Mouse (Mus musculus): ENCODE data around the gene Vegfc. TPM values are rescaled to one million over a fixed set of nuclear protein-coding genes. Genes with fewer than 3 reads are reported as not detected.

Vegfc gene
- polyA plus RNA-seq, 1 experiment, result 2.3 TPM

DNA sequence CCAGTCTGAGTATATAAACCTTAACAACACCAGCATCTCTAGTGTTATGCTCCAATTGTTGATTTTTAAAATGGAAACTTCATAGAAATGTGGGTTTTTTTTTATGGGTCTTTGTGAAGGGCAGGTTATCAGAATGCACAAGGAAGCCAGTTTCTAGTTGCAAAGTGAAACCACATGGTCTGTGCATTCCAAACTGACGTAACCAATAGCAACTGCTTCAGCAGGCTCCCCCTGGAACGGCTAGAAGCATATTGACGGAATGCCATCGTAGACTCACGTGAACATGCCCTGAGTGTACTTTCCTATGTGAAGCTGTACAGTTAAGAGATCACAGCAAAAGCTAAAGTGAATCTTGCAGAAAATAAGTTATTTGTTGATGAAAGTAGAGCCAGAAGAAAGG, 86.1 kb downstream of the Vegfc start:
- H3K27ac ChIP-seq (ENCODE audit: insufficient read depth, low read depth, low read length), result no peak overlapping the region
- H3K4me1 ChIP-seq (ENCODE audit: control insufficient read depth, insufficient read depth, low read length), result no peaks in the 10 kb centered on the region
- no peak for TF ChIP-seq POLR2A (IDR thresholded peaks at IDR 0.05; ENCODE audit: low read depth, low read length)
- TF ChIP-seq CTCF (conservative IDR thresholded peaks at IDR 0.05; ENCODE audit: insufficient read depth, insufficient read length, low read depth, low read length), result no peak
- H3K36me3 ChIP-seq (ENCODE audit: control insufficient read depth, insufficient read depth, low read length), result no peaks in the 10 kb centered on the region
- no peak for DNase-seq
- 38% methylated on average over 5 of the region's 5 CpGs for WGBS
- H3K4me3 ChIP-seq (ENCODE audit: insufficient read depth, low read depth, low read length), result no peak overlapping the region
- no peaks in the 10 kb centered on the region for H3K27me3 ChIP-seq (replicated peaks; ENCODE audit: control insufficient read depth, insufficient read depth, low read length)

- no peak for DNase-seq
- H3K27me3 ChIP-seq (replicated peaks; ENCODE audit: control insufficient read depth, insufficient read depth, low read length), result no peaks in the 10 kb centered on the region
- no peaks in the 10 kb centered on the region for H3K36me3 ChIP-seq (ENCODE audit: control insufficient read depth, insufficient read depth, low read length)
- H3K4me3 ChIP-seq (ENCODE audit: insufficient read depth, low read depth, low read length), result no peak overlapping the region
- no peak for TF ChIP-seq POLR2A (IDR thresholded peaks at IDR 0.05; ENCODE audit: low read depth, low read length)
- no peak for TF ChIP-seq CTCF (conservative IDR thresholded peaks at IDR 0.05; ENCODE audit: insufficient read depth, insufficient read length, low read depth, low read length)
- no peak overlapping the region for H3K27ac ChIP-seq (ENCODE audit: insufficient read depth, low read depth, low read length)
- no peaks in the 10 kb centered on the region for H3K4me1 ChIP-seq (ENCODE audit: control insufficient read depth, insufficient read depth, low read length)
- 69% methylated on average over 2 of the region's 2 CpGs for WGBS
These were observed 107.9 kb downstream of the Vegfc start for GRCm38 (mm10) chr8:54185336-54185735.

DNA sequence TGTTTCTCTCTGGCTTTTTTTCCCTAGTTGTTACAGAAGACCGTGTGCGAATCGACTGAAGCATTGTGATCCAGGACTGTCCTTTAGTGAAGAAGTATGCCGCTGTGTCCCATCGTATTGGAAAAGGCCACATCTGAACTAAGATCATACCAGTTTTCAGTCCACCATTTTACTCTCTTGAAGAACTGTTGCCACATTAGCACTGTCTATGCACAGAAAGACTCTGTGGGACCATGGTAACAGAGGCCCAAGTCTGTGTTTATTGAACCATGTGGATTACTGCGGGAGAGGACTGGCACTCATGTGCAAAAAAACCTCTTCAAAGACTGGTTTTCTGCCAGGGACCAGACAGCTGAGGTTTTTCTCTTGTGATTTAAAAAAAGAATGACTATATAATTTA, 108.5 kb downstream of the Vegfc start:
- H3K27ac ChIP-seq (ENCODE audit: insufficient read depth, low read depth, low read length), result no peak overlapping the region
- H3K4me3 ChIP-seq (ENCODE audit: insufficient read depth, low read depth, low read length), result no peak overlapping the region
- 83% methylated on average over 6 of the region's 6 CpGs for WGBS
- DNase-seq, result no peak
- no peaks in the 10 kb centered on the region for H3K36me3 ChIP-seq (ENCODE audit: control insufficient read depth, insufficient read depth, low read length)
- no peaks in the 10 kb centered on the region for H3K4me1 ChIP-seq (ENCODE audit: control insufficient read depth, insufficient read depth, low read length)
- TF ChIP-seq CTCF (conservative IDR thresholded peaks at IDR 0.05; ENCODE audit: insufficient read depth, insufficient read length, low read depth, low read length) (no peak), POLR2A (IDR thresholded peaks at IDR 0.05; ENCODE audit: low read depth, low read length) (no peak)
- no peaks in the 10 kb centered on the region for H3K27me3 ChIP-seq (replicated peaks; ENCODE audit: control insufficient read depth, insufficient read depth, low read length)

GRCm38 (mm10) chr8:54216250-54216649, 138.8 kb downstream of the Vegfc start:
- H3K36me3 ChIP-seq (ENCODE audit: control insufficient read depth, insufficient read depth, low read length), result no peaks in the 10 kb centered on the region
- no peaks in the 10 kb centered on the region for H3K4me1 ChIP-seq (ENCODE audit: control insufficient read depth, insufficient read depth, low read length)
- WGBS, result 89% methylated on average over 2 of the region's 2 CpGs
- H3K27ac ChIP-seq (ENCODE audit: insufficient read depth, low read depth, low read length), result no peak overlapping the region
- no peaks in the 10 kb centered on the region for H3K27me3 ChIP-seq (replicated peaks; ENCODE audit: control insufficient read depth, insufficient read depth, low read length)
- no peak overlapping the region for H3K4me3 ChIP-seq (ENCODE audit: insufficient read depth, low read depth, low read length)
- TF ChIP-seq POLR2A (IDR thresholded peaks at IDR 0.05; ENCODE audit: low read depth, low read length), result no peak
- no peak for DNase-seq

DNA sequence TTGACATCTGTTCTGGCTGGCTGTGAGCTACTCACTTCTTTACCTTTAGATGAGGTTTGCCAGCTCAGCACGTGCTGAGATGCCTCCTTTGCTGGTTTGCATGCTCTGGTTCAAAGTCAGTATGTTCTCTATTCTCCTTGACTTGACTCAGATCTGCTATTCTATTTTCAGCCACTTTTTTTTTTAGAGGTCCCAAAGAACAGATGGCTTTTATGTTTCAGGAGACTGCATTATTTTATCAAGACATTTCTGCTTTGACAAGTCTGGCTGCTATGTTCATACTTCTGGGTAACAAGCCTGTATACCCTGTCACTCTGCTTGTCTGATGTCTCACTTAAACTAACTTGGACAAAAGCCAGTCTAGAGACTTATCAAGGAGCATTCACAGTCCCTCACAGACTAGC, 151.4 kb downstream of the Vegfc start:
- no peaks in the 10 kb centered on the region for H3K4me1 ChIP-seq (ENCODE audit: control insufficient read depth, insufficient read depth, low read length)
- no peak overlapping the region for H3K27ac ChIP-seq (ENCODE audit: insufficient read depth, low read depth, low read length)
- 61% methylated on average over 1 of the region's 1 CpGs for WGBS
- DNase-seq, result no peak
- no peaks in the 10 kb centered on the region for H3K27me3 ChIP-seq (replicated peaks; ENCODE audit: control insufficient read depth, insufficient read depth, low read length)
- TF ChIP-seq POLR2A (IDR thresholded peaks at IDR 0.05; ENCODE audit: low read depth, low read length) (no peak), CTCF (conservative IDR thresholded peaks at IDR 0.05; ENCODE audit: insufficient read depth, insufficient read length, low read depth, low read length) (no peak)
- no peak overlapping the region for H3K4me3 ChIP-seq (ENCODE audit: insufficient read depth, low read depth, low read length)
- no peaks in the 10 kb centered on the region for H3K36me3 ChIP-seq (ENCODE audit: control insufficient read depth, insufficient read depth, low read length)

DNA sequence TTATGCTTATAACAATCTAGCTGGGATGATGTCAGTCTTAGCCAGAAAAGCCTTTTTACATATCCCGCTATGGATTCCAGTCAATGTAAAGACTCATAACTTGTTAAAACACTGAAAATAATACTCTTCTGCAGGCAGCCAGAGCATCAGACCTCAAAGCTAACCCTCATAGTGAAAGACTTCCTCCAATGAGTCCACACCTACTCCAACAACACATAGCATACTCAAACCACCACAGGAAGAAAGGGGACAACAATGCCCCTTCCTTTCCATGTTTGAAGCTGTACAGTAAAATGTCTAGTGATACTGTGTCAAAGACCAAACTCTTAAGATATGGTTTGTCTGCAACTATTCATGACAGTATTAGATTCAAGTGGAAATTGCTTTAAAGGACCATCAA, 153.2 kb downstream of the Vegfc start:
- no peaks in the 10 kb centered on the region for H3K36me3 ChIP-seq (ENCODE audit: control insufficient read depth, insufficient read depth, low read length)
- no peak overlapping the region for H3K27ac ChIP-seq (ENCODE audit: insufficient read depth, low read depth, low read length)
- H3K4me3 ChIP-seq (ENCODE audit: insufficient read depth, low read depth, low read length), result no peak overlapping the region
- 98% methylated on average over 1 of the region's 1 CpGs for WGBS
- DNase-seq, result no peak
- H3K27me3 ChIP-seq (replicated peaks; ENCODE audit: control insufficient read depth, insufficient read depth, low read length), result no peaks in the 10 kb centered on the region
- no peaks in the 10 kb centered on the region for H3K4me1 ChIP-seq (ENCODE audit: control insufficient read depth, insufficient read depth, low read length)
- TF ChIP-seq POLR2A (IDR thresholded peaks at IDR 0.05; ENCODE audit: low read depth, low read length) (no peak), CTCF (conservative IDR thresholded peaks at IDR 0.05; ENCODE audit: insufficient read depth, insufficient read length, low read depth, low read length) (no peak)

DNA sequence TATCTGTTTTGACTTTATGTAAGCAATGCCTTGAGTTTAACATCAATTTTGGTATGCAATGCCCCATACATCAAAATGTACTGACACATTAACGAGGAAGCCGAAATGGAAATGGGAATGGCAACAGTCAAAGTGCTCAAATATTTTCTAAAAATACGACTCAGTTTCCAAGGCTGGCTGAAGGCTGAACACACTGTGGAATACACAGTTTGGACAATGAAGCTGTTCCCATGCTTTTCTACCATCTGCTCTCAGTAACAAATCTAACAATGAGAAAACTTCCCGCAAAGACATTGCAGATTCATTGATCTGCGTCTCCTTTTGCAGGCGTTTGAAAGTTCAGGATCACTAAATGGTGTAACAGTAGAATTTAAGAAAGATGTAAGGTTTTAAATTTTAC, 155.9 kb downstream of the Vegfc start:
- WGBS, result 77% methylated on average over 6 of the region's 6 CpGs
- H3K27me3 ChIP-seq (replicated peaks; ENCODE audit: control insufficient read depth, insufficient read depth, low read length), result no peaks in the 10 kb centered on the region
- no peaks in the 10 kb centered on the region for H3K4me1 ChIP-seq (ENCODE audit: control insufficient read depth, insufficient read depth, low read length)
- H3K4me3 ChIP-seq (ENCODE audit: insufficient read depth, low read depth, low read length), result no peak overlapping the region
- no peak for TF ChIP-seq POLR2A (IDR thresholded peaks at IDR 0.05; ENCODE audit: low read depth, low read length)
- no peak for TF ChIP-seq CTCF (conservative IDR thresholded peaks at IDR 0.05; ENCODE audit: insufficient read depth, insufficient read length, low read depth, low read length)
- H3K36me3 ChIP-seq (ENCODE audit: control insufficient read depth, insufficient read depth, low read length), result no peaks in the 10 kb centered on the region
- H3K27ac ChIP-seq (ENCODE audit: insufficient read depth, low read depth, low read length), result no peak overlapping the region
- no peak for DNase-seq
